Mouse (Mus musculus): ENCODE results near the gene Kctd11.

Kctd11 gene

GRCm38 (mm10) chr11:69912716-69913530, 31.7 kb upstream of the Kctd11 start:
- no peak for DNase-seq (ENCODE audit: low spot score)

- no peak for DNase-seq (ENCODE audit: low spot score)
These were observed 30.5 kb upstream of the Kctd11 start for GRCm38 (mm10) chr11:69911701-69912100.

- no peak for DNase-seq (ENCODE audit: low spot score)
These were observed 29.8 kb upstream of the Kctd11 start for GRCm38 (mm10) chr11:69910781-69911560.

- no peak for DNase-seq (ENCODE audit: low spot score)
These were observed 29.0 kb upstream of the Kctd11 start for GRCm38 (mm10) chr11:69910177-69910576.

- DNase-seq (ENCODE audit: low spot score), result no peak
These were observed 28.0 kb upstream of the Kctd11 start for GRCm38 (mm10) chr11:69909174-69909573.

- no peak for DNase-seq (ENCODE audit: low spot score)
These were observed 27.4 kb upstream of the Kctd11 start for GRCm38 (mm10) chr11:69908645-69909044.

- DNase-seq (ENCODE audit: low spot score), result no peak
These were observed 23.1 kb upstream of the Kctd11 start for GRCm38 (mm10) chr11:69904311-69904710.

GRCm38 (mm10) chr11:69902972-69903371, 21.8 kb upstream of the Kctd11 start:
- DNase-seq (ENCODE audit: low spot score), result no peak

- no peak for DNase-seq (ENCODE audit: low spot score)
These were observed 20.8 kb upstream of the Kctd11 start for GRCm38 (mm10) chr11:69901993-69902392.

GRCm38 (mm10) chr11:69901406-69901846, 20.2 kb upstream of the Kctd11 start:
- DNase-seq (ENCODE audit: low spot score), result peak; percentile 98

GRCm38 (mm10) chr11:69900471-69901405, 19.5 kb upstream of the Kctd11 start, which contains the start of the genes 2810408A11Rik and Neurl4:
Gene 2810408A11Rik, minus strand, starts transcription at chr11:69900987.
Gene Neurl4, plus strand, starts transcription at chr11:69901072.
- peak; percentile 97 for DNase-seq (ENCODE audit: low spot score)

GRCm38 (mm10) chr11:69899870-69900269, 18.7 kb upstream of the Kctd11 start:
- DNase-seq (ENCODE audit: low spot score), result peak; percentile 43

GRCm38 (mm10) chr11:69895291-69895690, 14.1 kb upstream of the Kctd11 start, which contains the start of gene Acap1:
Gene Acap1, minus strand, starts transcription at chr11:69895539.
- no peak for DNase-seq (ENCODE audit: low spot score)

- no peak for DNase-seq (ENCODE audit: low spot score)
These were observed 13.5 kb upstream of the Kctd11 start for GRCm38 (mm10) chr11:69894671-69895070.

GRCm38 (mm10) chr11:69891482-69891881, 10.3 kb upstream of the Kctd11 start:
- no peak for DNase-seq (ENCODE audit: low spot score)

GRCm38 (mm10) chr11:69886907-69887635, 5.9 kb upstream of the Kctd11 start:
- no peak for DNase-seq (ENCODE audit: low spot score)

GRCm38 (mm10) chr11:69884663-69885062, 3.5 kb upstream of the Kctd11 start:
- DNase-seq (ENCODE audit: low spot score), result no peak

GRCm38 (mm10) chr11:69884240-69884639, 3.0 kb upstream of the Kctd11 start:
- no peak for DNase-seq (ENCODE audit: low spot score)

- DNase-seq (ENCODE audit: low spot score), result no peak
These were observed 2.4 kb upstream of the Kctd11 start for GRCm38 (mm10) chr11:69883527-69884151.

- peak; percentile 41 for DNase-seq (ENCODE audit: low spot score)
These were observed 1.9 kb upstream of the Kctd11 start for GRCm38 (mm10) chr11:69883066-69883465.
